Mouse (Mus musculus): ENCODE measurements around the gene Pdilt. TPM values are rescaled to one million over a fixed set of nuclear protein-coding genes. Genes with fewer than 3 reads are reported as not detected.

Pdilt gene
- polyA plus RNA-seq (2012; rRNA removed): 0.09 and 0.10 TPM in 2 replicates

DNA sequence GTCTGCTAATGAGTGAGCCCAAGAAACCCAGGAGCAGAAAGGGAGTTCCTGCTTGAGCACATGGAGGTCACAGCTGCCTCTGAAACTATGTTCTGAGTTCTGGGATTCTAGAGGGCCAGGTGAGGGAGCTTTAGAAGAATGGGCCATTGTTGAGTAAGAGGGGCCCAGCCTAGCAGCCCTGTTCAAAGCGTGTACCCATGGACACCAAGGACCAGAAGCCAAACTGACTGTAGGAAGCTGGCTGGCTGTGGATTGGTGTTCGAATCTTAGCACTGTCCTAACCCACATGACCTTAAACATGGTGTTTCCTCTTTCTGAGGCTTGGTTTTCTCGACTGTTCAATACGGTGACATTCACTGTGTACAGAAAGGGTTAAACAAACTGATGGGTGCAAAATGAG is at the start of gene Pdilt:
TSS of gene Pdilt (minus strand) at position 101 of the 400 bp plus-strand sequence.

GRCm38 (mm10) chr7:119554040-119554439 is 30.8 kb upstream of the Pdilt start, which contains the start of gene Acsm2:
TSS of gene Acsm2 (plus strand) at chr7:119554340.

GRCm38 (mm10) chr7:119519163-119519562 is 4.1 kb downstream of the Pdilt start, which contains the start of gene Acsm5:
TSS of gene Acsm5 (plus strand) at chr7:119519463.

DNA sequence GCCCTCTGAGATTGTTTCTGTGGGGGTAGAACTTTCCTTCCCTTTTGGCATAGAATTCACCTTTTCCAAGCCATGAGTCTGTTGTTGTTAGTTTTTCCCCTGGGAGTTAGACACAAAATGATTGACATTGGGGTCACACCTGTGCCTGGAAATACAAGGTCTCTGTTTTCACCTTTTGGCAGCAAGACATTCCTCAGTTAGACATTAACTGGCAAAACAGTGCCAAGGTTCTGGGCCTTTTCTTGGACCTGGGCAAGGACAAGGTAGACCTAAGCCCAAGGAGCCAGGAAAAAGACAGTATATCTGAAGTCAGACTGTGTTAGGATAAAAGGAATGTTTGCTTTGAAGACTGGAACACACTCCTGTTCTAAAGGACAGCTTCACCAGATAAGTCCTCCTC is 44.0 kb downstream of the Pdilt start, which contains the start of gene Umod:
TSS of gene Umod (minus strand) at position 27 of the 400 bp plus-strand sequence.

DNA sequence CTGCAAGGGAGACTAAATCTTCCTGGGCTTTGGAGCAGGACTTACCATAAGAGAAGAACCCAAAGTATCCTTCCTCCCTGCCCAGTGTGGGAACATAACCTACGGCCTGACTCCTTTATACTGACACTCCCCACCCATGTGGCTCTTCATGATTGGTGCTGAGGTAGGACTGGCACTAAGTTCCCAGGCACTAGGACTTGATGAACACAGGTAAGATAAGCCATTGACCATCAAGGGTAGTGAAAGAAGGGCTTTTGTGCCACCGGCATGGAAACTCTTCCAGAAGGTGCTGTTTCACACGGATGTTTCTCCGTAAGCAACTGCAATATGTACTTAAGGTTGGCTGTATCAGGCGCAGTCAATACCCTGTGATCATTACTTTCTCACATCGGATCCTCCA is 64.1 kb downstream of the Pdilt start, which contains the start of gene Gp2:
TSS of gene Gp2 (minus strand) at position 101 of the 400 bp plus-strand sequence.

Other genes with a start within 250 kb of the Pdilt start
- gene Gp2, start 64.2 kb downstream of the Pdilt start, polyA plus RNA-seq (2012; rRNA removed): not detected in 2 replicates
- not detected in 2 replicates for gene Umod, start 44.2 kb downstream of the Pdilt start, polyA plus RNA-seq (2012; rRNA removed)
- 0.02 and 0.03 TPM in 2 replicates for gene Acsm5, start 4.0 kb downstream of the Pdilt start, polyA plus RNA-seq (2012; rRNA removed)
- not detected in 2 replicates for gene Acsm2, start 30.9 kb upstream of the Pdilt start, polyA plus RNA-seq (2012; rRNA removed)
- 0.09 TPM in 1 of 2 replicates, not detected in the other for gene Acsm1, start 83.5 kb upstream of the Pdilt start, polyA plus RNA-seq (2012; rRNA removed)
- 0.49 TPM in 1 of 2 replicates, not detected in the other for gene Acsm4, start 166.5 kb upstream of the Pdilt start, polyA plus RNA-seq (2012; rRNA removed)
- 49.1 and 50.4 TPM in 2 replicates for gene Thumpd1, start 197.3 kb upstream of the Pdilt start, polyA plus RNA-seq (2012; rRNA removed)
- 1.1 TPM in 1 of 2 replicates, not detected in the other for gene Acsm3, start 237.4 kb upstream of the Pdilt start, polyA plus RNA-seq (2012; rRNA removed)

All from central nervous system, embryonic 14 days (tissue).